Mouse (Mus musculus) E14TG2a.4 (cell line): ENCODE measurements around the gene Gm21953.
"Not testable (repeated sequence)": the region's sequence is repeated elsewhere in the genome, so short reads cannot be mapped to it uniquely, and the experiment has no call there.

ENCODE experiments used
- H3K27me3 ChIP-seq: 2 replicates; pipeline ENCODE4 v1.6.1; 2014; ENCODE audit warnings: low read length, control low read depth; ENCODE audit not compliant: insufficient read depth
- H3K36me3 ChIP-seq: 2 replicates; pipeline ENCODE4 v1.6.1; 2014; ENCODE audit warnings: low read length, control low read depth; ENCODE audit not compliant: insufficient read depth
- H3K4me1 ChIP-seq: replicated peaks from 2 replicates; pipeline ENCODE4 v1.6.1; 2014; ENCODE audit warnings: low read depth, low read length, control low read depth
- H3K4me3 ChIP-seq: replicated peaks from 2 replicates; pipeline ENCODE4 v1.5.1; 2014; ENCODE audit warnings: mild to moderate bottlenecking, low read length
- H3K9me3 ChIP-seq: 2 replicates; pipeline ENCODE4 v1.6.1; 2014; ENCODE audit warnings: low read length, control low read depth

Gene Gm21953

GRCm38 (mm10) chr4:42293967-42294366, at the start of gene Gm21953:
Gene Gm21953 (plus strand): TSS chr4:42294267.
- H3K4me3 ChIP-seq, H3K36me3 ChIP-seq, H3K4me1 ChIP-seq, H3K27me3 ChIP-seq, H3K9me3 ChIP-seq: not testable (repeated sequence)

GRCm38 (mm10) chr4:42255467-42255866, 38.6 kb upstream of the Gm21953 start, which contains the start of gene Ccl21b:
Gene Ccl21b (plus strand): TSS chr4:42255767.
- H3K4me3 ChIP-seq, H3K9me3 ChIP-seq, H3K36me3 ChIP-seq, H3K4me1 ChIP-seq, H3K27me3 ChIP-seq: not testable (repeated sequence)

GRCm38 (mm10) chr4:42318034-42318433, 24.0 kb downstream of the Gm21953 start, which contains the start of gene Fam205a3:
Gene Fam205a3 (plus strand): TSS chr4:42318334.
- H3K4me3 ChIP-seq, H3K27me3 ChIP-seq, H3K4me1 ChIP-seq, H3K9me3 ChIP-seq, H3K36me3 ChIP-seq: not testable (repeated sequence)
